Mouse (Mus musculus): ENCODE measurements around the gene Serpinb11. TPM values are rescaled to one million over a fixed set of nuclear protein-coding genes. Genes with fewer than 3 reads are reported as not detected.

Serpinb11 gene
- total RNA-seq (2022), result not detected

DNA sequence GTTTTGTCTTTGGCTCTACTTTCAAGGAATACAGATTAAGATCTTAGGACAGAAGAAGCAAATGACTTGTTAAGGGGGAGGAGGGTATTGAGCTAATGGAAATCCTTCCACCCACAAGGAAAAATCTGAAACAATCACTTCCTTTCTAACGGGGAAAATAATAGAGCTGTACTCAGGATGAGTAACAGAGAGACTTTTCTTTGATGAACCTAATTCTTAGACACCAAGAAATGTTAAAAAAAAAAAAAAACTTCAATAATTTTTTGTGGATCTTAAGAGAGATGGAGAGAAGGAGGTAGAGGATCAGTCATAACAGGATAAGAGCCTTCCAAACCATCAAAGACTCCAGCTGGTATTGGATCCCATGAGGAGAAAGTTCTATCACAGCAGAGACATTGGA lies at the start of gene Serpinb11:
TSS of gene Serpinb11 (plus strand) at position 301 of the 400 bp plus-strand sequence.
- no peak for DNase-seq (ENCODE audit: low spot score in 2 of 2)

GRCm38 (mm10) chr1:107345979-107346378 lies 15.0 kb upstream of the Serpinb11 start:
- DNase-seq (ENCODE audit: low spot score in 2 of 2), result no peak

DNA sequence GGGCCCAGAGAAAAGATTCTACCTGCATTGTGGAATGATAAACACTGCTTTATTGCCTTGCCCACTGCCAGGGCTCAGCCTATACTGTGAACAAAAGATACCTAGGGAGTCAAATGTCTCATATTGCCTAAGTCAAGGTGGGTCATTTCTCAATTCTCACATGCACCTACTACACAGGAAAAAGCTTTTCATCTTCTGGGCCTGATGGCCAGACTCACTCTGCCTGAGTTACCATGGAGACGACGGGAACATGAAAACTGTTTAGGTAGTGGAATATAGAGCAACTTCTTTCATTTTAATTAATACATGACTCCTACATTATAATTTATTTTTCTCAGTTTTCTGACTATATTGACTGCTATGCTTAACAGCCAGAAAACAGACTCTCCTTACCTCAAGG lies 14.2 kb upstream of the Serpinb11 start:
- no peak for DNase-seq (ENCODE audit: low spot score in 2 of 2)

DNA sequence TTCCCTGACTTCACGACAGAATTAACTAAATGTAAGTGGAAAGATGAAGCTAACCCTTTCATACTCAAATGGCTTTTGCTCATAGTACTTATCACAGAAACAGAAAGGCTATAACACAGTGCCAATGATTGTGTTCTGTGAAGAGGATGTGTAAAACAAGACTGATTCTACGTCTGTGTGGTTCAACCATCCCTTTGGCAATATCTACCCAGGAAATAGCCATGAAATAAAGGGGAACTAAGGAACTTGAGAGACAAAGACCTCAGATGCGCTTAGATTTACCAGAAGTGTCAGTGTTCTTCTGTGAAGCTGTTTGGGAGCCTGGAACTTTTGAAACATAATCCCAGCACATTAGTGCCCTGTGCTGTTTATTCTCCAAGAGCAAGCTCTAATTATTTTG lies 10.6 kb upstream of the Serpinb11 start:
- no peak for DNase-seq (ENCODE audit: low spot score in 2 of 2)

GRCm38 (mm10) chr1:107351115-107351514 lies 9.9 kb upstream of the Serpinb11 start:
- DNase-seq (ENCODE audit: low spot score in 2 of 2), result no peak

GRCm38 (mm10) chr1:107353046-107353445 lies 8.0 kb upstream of the Serpinb11 start:
- DNase-seq (ENCODE audit: low spot score in 2 of 2), result no peak

DNA sequence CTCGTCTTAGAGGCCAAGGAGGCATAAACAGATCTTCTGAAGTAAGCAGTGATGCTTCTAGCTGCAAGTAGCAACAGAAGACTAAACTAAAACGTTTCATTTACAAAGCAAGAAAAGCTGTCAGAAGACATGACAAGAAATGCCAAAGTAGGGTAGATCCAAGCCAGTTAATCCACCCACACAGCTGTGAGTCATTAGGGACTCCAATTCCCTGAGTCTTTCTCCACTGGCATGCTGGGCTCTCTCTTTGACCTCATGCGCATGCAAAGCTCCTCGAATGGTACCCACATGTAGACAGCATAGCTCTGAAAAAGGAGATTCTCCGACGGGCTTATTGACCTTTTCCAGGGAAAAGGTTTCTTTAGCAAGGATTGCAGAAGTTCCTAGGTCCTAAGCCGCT lies 5.0 kb downstream of the Serpinb11 start:
- DNase-seq (ENCODE audit: low spot score in 2 of 2), result no peak

DNA sequence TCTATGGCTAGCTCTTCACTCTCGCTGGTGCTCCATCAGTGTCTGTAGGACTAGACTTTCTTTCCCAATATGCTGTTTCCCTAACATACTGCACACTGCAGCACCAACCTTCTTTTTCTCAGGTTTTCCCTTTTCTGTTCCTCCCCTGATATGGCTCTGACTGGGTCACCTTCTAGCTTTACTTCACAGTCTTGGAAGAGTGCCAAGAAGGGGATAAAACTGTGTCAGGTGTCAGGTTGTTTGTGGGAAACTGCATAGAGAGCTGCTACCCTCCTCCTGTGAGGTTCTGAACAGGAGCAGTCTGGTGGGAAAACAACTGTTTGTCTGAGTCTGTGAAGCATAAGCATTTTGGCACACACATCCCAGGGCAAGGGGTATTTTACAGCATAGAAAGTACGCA lies 7.9 kb downstream of the Serpinb11 start:
- no peak for DNase-seq (ENCODE audit: low spot score in 2 of 2)

- no peak for DNase-seq (ENCODE audit: low spot score in 2 of 2)
These were observed 16.0 kb downstream of the Serpinb11 start for GRCm38 (mm10) chr1:107376952-107377351.

DNA sequence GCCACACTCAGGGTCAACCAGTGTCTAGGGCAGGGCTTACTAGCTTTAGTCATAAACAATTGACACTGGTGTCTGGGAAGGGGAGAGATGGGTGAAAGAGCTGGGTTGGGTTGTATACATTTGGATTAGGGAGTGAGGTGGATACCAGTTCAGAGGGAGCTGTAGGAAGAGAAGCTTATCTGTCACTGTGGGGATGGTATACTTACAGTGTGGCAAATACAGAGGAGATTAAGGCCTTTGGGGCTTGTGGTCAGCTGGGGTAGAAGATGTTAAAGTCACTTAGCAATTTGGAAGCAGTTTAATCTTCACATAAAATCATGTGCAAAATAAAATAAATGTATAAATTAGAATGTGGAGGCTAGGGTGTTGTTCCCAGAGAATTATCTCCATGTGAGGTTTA lies 17.4 kb downstream of the Serpinb11 start:
- DNase-seq (ENCODE audit: low spot score in 2 of 2), result no peak

DNA sequence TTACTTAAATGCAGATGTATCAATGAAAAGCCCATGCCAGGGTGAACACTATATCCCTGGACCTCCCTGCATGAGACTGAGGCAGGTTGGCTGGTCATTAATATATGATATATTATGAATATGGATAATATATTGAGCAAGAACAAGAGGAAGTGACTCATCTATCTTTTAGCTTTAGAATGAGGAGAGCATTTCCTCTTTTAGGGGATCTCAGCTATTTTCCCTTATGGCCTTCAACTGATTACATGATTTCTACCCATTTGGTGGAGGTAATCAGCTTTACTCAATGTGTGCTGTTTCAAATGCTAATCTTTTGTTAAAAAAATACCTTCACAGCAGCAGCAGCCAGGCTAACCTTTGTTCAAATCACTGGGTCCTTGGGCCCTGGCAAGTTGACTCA lies 20.5 kb downstream of the Serpinb11 start:
- no peak for DNase-seq (ENCODE audit: low spot score in 2 of 2)

DNA sequence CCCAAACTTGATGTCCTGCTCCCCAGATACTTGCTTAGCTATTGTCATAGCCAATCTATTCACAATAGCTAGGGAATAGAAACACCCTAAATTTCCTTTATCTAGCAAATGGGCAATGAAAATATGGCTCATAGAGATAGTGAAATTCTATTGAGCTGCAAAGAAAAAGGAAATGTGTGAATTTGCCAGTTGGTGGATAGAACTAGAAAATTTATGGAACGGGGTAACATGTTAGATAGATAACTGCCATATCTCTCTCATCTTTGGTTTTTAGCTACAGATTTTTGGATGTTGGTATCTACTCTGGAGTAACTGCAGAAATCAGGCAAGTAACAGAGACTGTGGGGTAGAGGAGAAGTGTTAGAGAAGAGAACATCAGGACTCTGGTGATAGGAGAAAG lies 21.4 kb downstream of the Serpinb11 start:
- no peak for DNase-seq (ENCODE audit: low spot score in 2 of 2)

GRCm38 (mm10) chr1:107384532-107384931 lies 23.5 kb downstream of the Serpinb11 start:
- no peak for DNase-seq (ENCODE audit: low spot score in 2 of 2)

DNA sequence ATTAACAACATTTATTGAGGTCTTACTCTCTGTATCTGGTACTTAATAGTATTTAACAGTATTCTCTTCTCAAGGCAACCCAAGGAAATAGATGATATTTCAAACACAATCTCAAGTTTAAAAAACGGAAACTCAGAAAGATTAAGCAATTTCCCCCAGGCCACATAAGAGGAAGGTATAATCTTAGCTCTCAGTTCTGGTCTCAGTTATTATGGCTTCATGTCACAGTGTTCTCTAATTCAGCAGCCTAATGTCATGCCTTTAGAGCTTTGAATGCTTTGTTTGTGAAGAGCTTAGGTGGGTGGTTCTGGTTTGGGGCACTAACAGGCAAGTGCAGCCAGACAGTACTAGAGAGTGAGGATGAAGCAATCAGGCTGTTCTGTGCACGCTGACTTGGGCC lies 28.8 kb downstream of the Serpinb11 start:
- DNase-seq (ENCODE audit: low spot score in 2 of 2), result no peak

DNA sequence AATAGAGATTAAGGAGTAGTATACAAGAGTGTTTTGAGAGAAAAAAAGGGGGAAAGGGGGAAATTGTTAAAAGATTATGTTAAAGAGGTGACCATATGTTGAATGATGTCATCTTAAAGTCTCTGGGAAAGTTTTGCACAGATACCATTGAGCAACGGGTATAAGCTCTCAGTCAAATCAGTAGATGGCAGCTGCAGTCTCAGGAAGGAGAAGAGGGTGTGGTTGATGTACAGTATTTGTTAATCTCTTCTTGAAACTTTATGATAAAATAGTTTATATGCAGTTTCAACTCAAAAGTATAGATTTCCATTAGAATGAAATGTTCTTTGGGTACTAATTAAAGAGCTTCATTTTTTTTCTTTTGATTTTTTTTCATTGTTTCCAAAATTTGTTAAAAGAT lies 36.5 kb downstream of the Serpinb11 start:
- no peak for DNase-seq (ENCODE audit: low spot score in 2 of 2)

DNA sequence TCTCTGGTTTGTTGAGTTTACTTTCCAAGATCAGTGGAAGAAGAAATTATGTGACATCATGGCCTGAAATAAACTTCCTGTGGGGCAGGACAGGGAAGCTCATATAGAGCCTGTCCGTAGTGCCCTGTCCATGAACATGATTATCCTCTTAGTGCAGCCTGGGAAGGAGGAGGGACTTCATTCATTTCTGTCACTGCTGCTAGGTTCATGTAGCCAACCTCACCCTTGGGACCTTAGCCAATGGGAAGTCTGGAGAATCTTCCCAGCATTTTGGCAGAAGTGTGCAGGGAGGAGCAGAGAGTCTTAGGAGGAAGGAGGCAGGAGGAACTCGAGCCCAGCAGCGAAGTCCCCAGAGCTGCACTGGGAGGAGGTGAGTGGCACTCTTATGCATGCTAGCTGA lies 38.4 kb downstream of the Serpinb11 start, which contains the start of gene Serpinb7:
TSS of gene Serpinb7 (plus strand) at position 301 of the 400 bp plus-strand sequence.
- DNase-seq (ENCODE audit: low spot score in 2 of 2), result no peak

- DNase-seq (ENCODE audit: low spot score in 2 of 2), result no peak
These were observed 41.1 kb downstream of the Serpinb11 start for GRCm38 (mm10) chr1:107402082-107402481.

- DNase-seq (ENCODE audit: low spot score in 2 of 2), result no peak
These were observed 53.7 kb downstream of the Serpinb11 start for GRCm38 (mm10) chr1:107414650-107415049.

DNA sequence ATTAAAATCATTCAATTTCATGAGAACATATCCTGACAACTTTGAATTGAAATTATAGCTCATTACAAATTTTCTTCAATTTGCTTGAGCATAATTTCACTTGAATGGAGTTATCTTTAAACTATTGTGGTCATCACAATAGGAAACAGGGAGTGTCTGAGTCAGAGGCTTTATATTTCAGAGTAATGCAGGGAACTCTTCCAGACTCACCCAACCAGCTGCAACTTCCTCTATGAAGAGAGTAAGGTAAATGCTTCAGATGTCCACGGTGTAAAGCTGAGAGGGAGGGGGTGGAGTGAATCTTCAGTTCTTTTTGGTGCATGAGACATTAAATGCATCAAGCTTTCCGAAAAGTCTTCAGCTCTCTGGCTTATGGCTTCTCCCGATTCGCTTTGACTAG lies 61.5 kb downstream of the Serpinb11 start:
- no peak for DNase-seq (ENCODE audit: low spot score in 2 of 2)

Other genes with a start within 250 kb of the Serpinb11 start
- not detected for gene Serpinb3b, start 82.8 kb upstream of the Serpinb11 start, total RNA-seq (2022)
- not detected for gene Serpinb3c, start 82.8 kb upstream of the Serpinb11 start, total RNA-seq (2022)
- gene Serpinb7, start 38.5 kb downstream of the Serpinb11 start, total RNA-seq (2022), result under 1 TPM; 0.16 to 0.97 (median 0.57) TPM
- gene Serpinb2, start 150.2 kb downstream of the Serpinb11 start, total RNA-seq (2022), result not detected
- 1 to 10 TPM in 3 of 4 experiments, under 1 TPM in 1; 0.82 to 2.0 (median 1.3) TPM for gene Serpinb8, start 228.8 kb downstream of the Serpinb11 start, total RNA-seq (2022)